In genomic region chr5:22343536-22343842, GRCm38 (mm10) we compare ENCODE assay signal across 10 mouse cellular contexts. TPM values are rescaled to one million over a fixed set of nuclear protein-coding genes. Genes with fewer than 3 reads are reported as not detected.
A peak's percentile ranks its signal among the peaks of the same experiment; 100 is the strongest.
DNase-seq lines count a peak whose midpoint lies in the region; ATAC-seq and TF ChIP-seq lines count a peak whose summit lies in the region.
"Had no signal": no experiment of that assay in that cellular context is flagged by ENCODE, and none has a peak within 500 bp of the region (broad histone marks: within the 10 kb centered on the region; RNA-seq: fewer than 3 reads in every experiment).

No protein-coding gene starts in this region.

- H3K27me3 ChIP-seq in heart, embryonic 16.5 days (ENCODE audit: control insufficient read depth, insufficient read depth, low read length), result peaks cover 66% of the 10 kb centered on the region
- H3K27me3 ChIP-seq in hindbrain, embryonic 10.5 days (ENCODE audit: insufficient read depth, poor library complexity, severe bottlenecking), result peaks cover 80% of the 10 kb centered on the region
- peaks cover 40% of the 10 kb centered on the region for H3K27me3 ChIP-seq in liver, postnatal 0 days (ENCODE audit: insufficient read depth, low read length)

- H3K9ac ChIP-seq in heart, embryonic 16.5 days (ENCODE audit: low read length), result no peak overlapping the region
- H3K9ac ChIP-seq in liver, postnatal 0 days (replicated peaks), result peak overlapping the region; percentile 81; the same call in 1 of the 2 replicates

- H3K4me2 ChIP-seq in heart, embryonic 16.5 days (ENCODE audit: low read depth, low read length), result peak overlapping the region; percentile 97
- H3K4me2 ChIP-seq in liver, postnatal 0 days (ENCODE audit: low read depth, low read length), result peak overlapping the region; percentile 83

- H3K9me3 ChIP-seq in heart, embryonic 16.5 days (replicated peaks; ENCODE audit: control insufficient read depth, low read length), result no peaks in the 10 kb centered on the region
- no peaks in the 10 kb centered on the region for H3K9me3 ChIP-seq in hindbrain, embryonic 10.5 days
- H3K9me3 ChIP-seq in liver, postnatal 0 days (ENCODE audit: low read length), result no peaks in the 10 kb centered on the region

- no peak for TF ChIP-seq POLR2A in cortical plate, adult 2 months (IDR thresholded peaks at IDR 0.05; ENCODE audit: extremely low read depth, insufficient read depth, low read length)

- no peak for TF ChIP-seq EP300 in liver, postnatal 0 days (IDR thresholded peaks at IDR 0.05; ENCODE audit: low read depth)

- H3K4me3 ChIP-seq in heart, embryonic 16.5 days (ENCODE audit: low read length), result peak overlapping the region; percentile 63
- peak overlapping the region; percentile 39 for H3K4me3 ChIP-seq in cortical plate, adult 2 months (ENCODE audit: insufficient read depth, low read length)
- H3K4me3 ChIP-seq in hindbrain, embryonic 10.5 days, result peak overlapping the region; percentile 69
- peak overlapping the region; percentile 80 for H3K4me3 ChIP-seq in liver, postnatal 0 days (ENCODE audit: low read depth, low read length)

- no peak for TF ChIP-seq CTCF in cortical plate, adult 2 months (IDR thresholded peaks at IDR 0.05; ENCODE audit: extremely low read depth, insufficient read depth, low read length)
- TF ChIP-seq CTCF in liver, postnatal 0 days (IDR thresholded peaks at IDR 0.05; ENCODE audit: low read depth), result no peak

- WGBS in heart, embryonic 16.5 days, result 2% methylated on average over 10 of the region's 10 CpGs
- WGBS in hindbrain, embryonic 10.5 days, result 1% methylated on average over 10 of the region's 10 CpGs
- 4% methylated on average over 10 of the region's 10 CpGs for WGBS in liver, postnatal 0 days (ENCODE audit: insufficient replicate concordance)

- H3K27ac ChIP-seq in heart, embryonic 16.5 days (ENCODE audit: low read length), result no peak overlapping the region
- no peak overlapping the region for H3K27ac ChIP-seq in cortical plate, adult 2 months (ENCODE audit: insufficient read depth, low read length)
- H3K27ac ChIP-seq in hindbrain, embryonic 10.5 days, result peak overlapping the region; percentile 86; the same call in 1 of the 2 replicates
- no peak overlapping the region for H3K27ac ChIP-seq in liver, postnatal 0 days (ENCODE audit: low read depth)

- H3K4me1 ChIP-seq in heart, embryonic 16.5 days (ENCODE audit: control insufficient read depth, insufficient read depth, low read length), result peaks cover 8% of the 10 kb centered on the region
- H3K4me1 ChIP-seq in cortical plate, adult 2 months (ENCODE audit: control insufficient read depth, insufficient read depth, low read length), result no peaks in the 10 kb centered on the region
- H3K4me1 ChIP-seq in hindbrain, embryonic 10.5 days (replicated peaks), result peaks cover 28% of the 10 kb centered on the region
- peaks cover 22% of the 10 kb centered on the region for H3K4me1 ChIP-seq in liver, postnatal 0 days (ENCODE audit: insufficient read depth)

- no peak for ATAC-seq in heart, embryonic 16.5 days (replicated peaks; ENCODE audit: extremely low read depth, insufficient read depth, low FRiP score)
- ATAC-seq in liver, postnatal 0 days, result no peak

- intact Hi-C loops in heart, postnatal 14 days (cut with DNase I), result no loop called here

- no peak for DNase-seq in heart, postnatal 14 days
- peak; percentile 46 for DNase-seq in hindbrain, embryonic 10.5 days (ENCODE audit: low spot score)
- peak; percentile 39 for DNase-seq in liver, postnatal 0 days
- no peak for DNase-seq in spleen, adult 12 weeks (ENCODE audit: low spot score)
- DNase-seq in layer of hippocampus, adult 9-11 months, result no peak
- DNase-seq in layer of hippocampus, postnatal 36 days, result no peak
- DNase-seq: thymus, postnatal 14 days had no signal

- H3K36me3 ChIP-seq in heart, embryonic 16.5 days (ENCODE audit: control insufficient read depth, insufficient read depth), result no peaks in the 10 kb centered on the region
- no peaks in the 10 kb centered on the region for H3K36me3 ChIP-seq in hindbrain, embryonic 10.5 days
- no peaks in the 10 kb centered on the region for H3K36me3 ChIP-seq in liver, postnatal 0 days (replicated peaks; ENCODE audit: insufficient read depth, low read length)

RNA-seq across cellular contexts. Expression of gene Reln, which starts 1.0 kb away (rescaled TPM):
- polyA plus RNA-seq in heart, embryonic 16.5 days (2015; fragmentation: Nextera tagmentation; extraction: Ambion mirVana), result 1.9 and 2.6 TPM in 2 replicates
- total RNA-seq in heart, postnatal 14 days (2021), result 1 to 10 TPM; 3.7 to 4.6 TPM
- 41.4 and 45.6 TPM in 2 replicates for polyA plus RNA-seq in cortical plate, adult 2 months (2012; rRNA removed)
- 2.1 and 5.5 TPM in 2 replicates for polyA plus RNA-seq in hindbrain, embryonic 10.5 days (2016; fragmentation: Nextera tagmentation; extraction: Ambion mirVana)
- polyA plus RNA-seq in liver, postnatal 0 days (2015; fragmentation: Nextera tagmentation; extraction: Ambion mirVana), result 15.0 and 16.8 TPM in 2 replicates
- total RNA-seq in layer of hippocampus, postnatal 36 days (2021), result 10 to 100 TPM; 41.4 to 54.1 TPM
- polyA plus RNA-seq: Patski had no signal

Comparison
In these comparisons a context has a peak if more than half of its experiments do, and no peak if none do; other contexts are left out.
1. DNase-seq: peak in hindbrain, embryonic 10.5 days (single experiment) and liver, postnatal 0 days (single experiment); none in heart, postnatal 14 days (0 of 2), spleen, adult 12 weeks (single experiment), layer of hippocampus, adult 9-11 months (single experiment) and layer of hippocampus, postnatal 36 days (0 of 2).
2. Peak in every context shown above with its lines, with median percentiles within 50 percentile points of each other: H3K4me3 ChIP-seq.